Mouse (Mus musculus): Measurements from ENCODE around the gene Ccdc115.

DNA sequence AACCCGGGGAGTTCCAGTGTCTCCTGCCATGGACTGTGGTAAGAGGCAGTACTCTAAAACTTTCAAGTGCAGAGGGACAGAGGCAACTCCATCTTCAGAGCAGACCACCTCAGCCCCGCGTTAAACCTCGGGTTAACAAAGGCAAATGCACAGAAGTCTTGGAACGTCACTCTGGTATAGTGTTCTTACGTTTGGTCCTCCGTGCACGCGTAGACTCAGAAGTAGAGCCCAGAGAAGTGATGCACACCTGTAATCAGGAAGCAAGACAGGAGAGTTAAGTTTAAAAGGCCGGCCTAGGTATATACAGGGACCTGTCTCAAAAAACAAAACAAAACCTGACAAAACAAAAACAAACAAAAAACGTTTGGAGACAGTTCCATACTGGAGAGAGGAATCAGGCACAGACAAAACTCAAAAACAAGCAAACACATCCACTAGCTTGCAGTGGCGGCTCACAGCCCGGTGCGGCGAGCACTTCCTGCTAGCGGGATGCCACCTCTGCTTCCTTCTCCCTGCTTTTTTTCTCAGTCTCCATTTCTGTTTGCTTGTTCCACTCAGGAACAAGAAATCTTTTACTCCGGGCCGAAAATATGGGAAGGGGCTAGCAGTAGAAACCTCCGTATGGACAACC is 5.5 kb downstream of the Ccdc115 start:
- TF ChIP-seq POLR2A (IDR thresholded peaks at IDR 0.05; ENCODE audit: low read depth, low read length) (no peak), CTCF (IDR thresholded peaks at IDR 0.05; ENCODE audit: extremely low read depth, insufficient read depth, insufficient read length, insufficient replicate concordance) (no peak)
